26 mouse cellular contexts compared by ENCODE assay signal in genomic region chr9:61286561-61286960, GRCm38 (mm10).
"Had no signal": no experiment of that assay in that cellular context is flagged by ENCODE, and none has a peak within 500 bp of the region (broad histone marks: within the 10 kb centered on the region; RNA-seq: fewer than 3 reads in every experiment).

No protein-coding gene starts in this region.

- H3K27ac ChIP-seq: gastrocnemius, adult 2 months; heart, adult 2 months; heart, embryonic 13.5 days; heart, embryonic 15.5 days; hindbrain, embryonic 13.5 days; hindbrain, embryonic 15.5 days; hindbrain, postnatal 0 days; kidney, embryonic 15.5 days; kidney, postnatal 0 days; layer of hippocampus, adult 2 months; left cerebral cortex, adult 2 months; limb, embryonic 10.5 days; limb, embryonic 12.5 days; liver, embryonic 13.5 days; liver, embryonic 15.5 days had no signal

- H3K9ac ChIP-seq: heart, embryonic 13.5 days; heart, embryonic 15.5 days; hindbrain, embryonic 13.5 days; hindbrain, embryonic 15.5 days; kidney, embryonic 15.5 days; limb, embryonic 12.5 days; liver, embryonic 13.5 days; liver, embryonic 15.5 days had no signal

- H3K9me3 ChIP-seq: heart, embryonic 15.5 days; hindbrain, embryonic 15.5 days; limb, embryonic 10.5 days; liver, embryonic 13.5 days; liver, embryonic 15.5 days had no signal

- H3K4me1 ChIP-seq: liver, embryonic 13.5 days; liver, embryonic 15.5 days had no signal

- H3K36me3 ChIP-seq: heart, embryonic 13.5 days; heart, embryonic 15.5 days; hindbrain, embryonic 13.5 days; hindbrain, embryonic 15.5 days; kidney, embryonic 15.5 days; limb, embryonic 10.5 days; limb, embryonic 12.5 days; liver, embryonic 13.5 days; liver, embryonic 15.5 days had no signal

- H3K4me3 ChIP-seq: gastrocnemius, adult 2 months; heart, adult 2 months; heart, embryonic 13.5 days; heart, embryonic 15.5 days; hindbrain, embryonic 13.5 days; hindbrain, embryonic 15.5 days; kidney, embryonic 15.5 days; layer of hippocampus, adult 2 months; left cerebral cortex, adult 2 months; limb, embryonic 10.5 days; limb, embryonic 12.5 days; liver, embryonic 13.5 days; liver, embryonic 15.5 days had no signal

- DNase-seq: gastrocnemius, adult 2 months; gastrocnemius, postnatal 10 days; gastrocnemius, postnatal 25 days; heart, adult 11 months; heart, adult 2 months; heart, postnatal 14 days; heart, postnatal 36 days; kidney, adult 11 months; kidney, adult 2 months; kidney, adult 9 months; kidney, postnatal 14 days; kidney, postnatal 36 days; liver; liver, embryonic 13.5 days had no signal
